Mouse (Mus musculus): ENCODE data around the gene Tbx6. TPM values are rescaled to one million over a fixed set of nuclear protein-coding genes. Genes with fewer than 3 reads are reported as not detected.

The Tbx6 gene
- polyA plus RNA-seq, 1 experiment from 2014 or later: 0.61 TPM

- Histone ChIP-seq H3K4me2 (replicated peaks) (no peak overlapping the region), H3K9ac (no peak overlapping the region), H3K36me3 (no peaks in the 10 kb centered on the region), H3K27me3 (no peaks in the 10 kb centered on the region), H3K4me1 (0 out of 2 replicates have a peak, but pooled peaks cover 3% of the 10 kb centered on the region), H3K9me3 (no peaks in the 10 kb centered on the region), H3K4me3 (no peak overlapping the region), H3K27ac (no peak overlapping the region)
- under 1% methylated on average over 9 of the region's 9 CpGs for WGBS
- 0 out of 2 replicates have a peak, but pooled peaks have one; percentile 41 for ATAC-seq (ENCODE audit: insufficient number of reproducible peaks, insufficient read depth, low FRiP score, low TSS enrichment)
Observed at GRCm38 (mm10) chr7:126754866-126755265, 26.4 kb upstream of the Tbx6 start.

- Histone ChIP-seq H3K4me2 (replicated peaks) (no peak overlapping the region), H3K27me3 (no peaks in the 10 kb centered on the region), H3K9me3 (no peaks in the 10 kb centered on the region), H3K36me3 (peaks cover 7% of the 10 kb centered on the region; the same call in 1 of the 2 replicates), H3K9ac (no peak overlapping the region), H3K4me1 (peaks cover 27% of the 10 kb centered on the region), H3K4me3 (no peak overlapping the region), H3K27ac (no peak overlapping the region)
- no peak for ATAC-seq (ENCODE audit: insufficient number of reproducible peaks, insufficient read depth, low FRiP score, low TSS enrichment)
- 44% methylated on average over 7 of the region's 7 CpGs for WGBS
Observed at GRCm38 (mm10) chr7:126758539-126758938, 22.7 kb upstream of the Tbx6 start.

- ATAC-seq (ENCODE audit: insufficient number of reproducible peaks, insufficient read depth, low FRiP score, low TSS enrichment): no peak
- H3K36me3 ChIP-seq: peaks cover 14% of the 10 kb centered on the region
- H3K9ac ChIP-seq: peak within 1 kb of the TSS; percentile 87
- no peaks in the 10 kb centered on the region for H3K27me3 ChIP-seq
- peaks cover 27% of the 10 kb centered on the region for H3K4me1 ChIP-seq
- 2% methylated on average over 22 of the region's 38 CpGs for WGBS
- H3K9me3 ChIP-seq: no peaks in the 10 kb centered on the region
- H3K4me3 ChIP-seq: peak within 1 kb of the TSS; percentile 77
- H3K4me2 ChIP-seq (replicated peaks): peak within 1 kb of the TSS; percentile 88
- peak within 1 kb of the TSS; percentile 86 for H3K27ac ChIP-seq
Observed at GRCm38 (mm10) chr7:126759050-126759671, 22.1 kb upstream of the Tbx6 start, which contains the start of gene Mapk3. Mapk3 (plus strand) TSS chr7:126759601.

- H3K27ac ChIP-seq: peak overlapping the region; percentile 86
- H3K4me3 ChIP-seq: peak overlapping the region; percentile 77
- H3K4me2 ChIP-seq (replicated peaks): peak overlapping the region; percentile 88
- WGBS: under 1% methylated on average over 23 of the region's 24 CpGs
- ATAC-seq (ENCODE audit: insufficient number of reproducible peaks, insufficient read depth, low FRiP score, low TSS enrichment): peak; percentile 43
- peak overlapping the region; percentile 87 for H3K9ac ChIP-seq
- H3K27me3 ChIP-seq: no peaks in the 10 kb centered on the region
- H3K9me3 ChIP-seq: no peaks in the 10 kb centered on the region
- H3K4me1 ChIP-seq: peaks cover 27% of the 10 kb centered on the region
- peaks cover 20% of the 10 kb centered on the region for H3K36me3 ChIP-seq
Observed at GRCm38 (mm10) chr7:126759672-126760390, 21.5 kb upstream of the Tbx6 start.

GRCm38 (mm10) chr7:126760391-126760802 lies 20.9 kb upstream of the Tbx6 start:
- ATAC-seq (ENCODE audit: insufficient number of reproducible peaks, insufficient read depth, low FRiP score, low TSS enrichment): no peak
- H3K9ac ChIP-seq: peak overlapping the region; percentile 87
- H3K27ac ChIP-seq: peak overlapping the region; percentile 86
- peak overlapping the region; percentile 77 for H3K4me3 ChIP-seq
- H3K4me2 ChIP-seq (replicated peaks): peak overlapping the region; percentile 88
- no peaks in the 10 kb centered on the region for H3K27me3 ChIP-seq
- H3K9me3 ChIP-seq: no peaks in the 10 kb centered on the region
- H3K36me3 ChIP-seq: peaks cover 25% of the 10 kb centered on the region
- H3K4me1 ChIP-seq: peaks cover 27% of the 10 kb centered on the region
- WGBS: 14% methylated on average over 3 of the region's 3 CpGs

- peaks cover 31% of the 10 kb centered on the region for H3K36me3 ChIP-seq
- H3K4me3 ChIP-seq: no peak overlapping the region
- peak overlapping the region; percentile 87; the same call in 1 of the 2 replicates for H3K9ac ChIP-seq
- H3K27me3 ChIP-seq: no peaks in the 10 kb centered on the region
- WGBS: 63% methylated on average over 4 of the region's 4 CpGs
- no peak for ATAC-seq (ENCODE audit: insufficient number of reproducible peaks, insufficient read depth, low FRiP score, low TSS enrichment)
- no peaks in the 10 kb centered on the region for H3K9me3 ChIP-seq
- H3K4me1 ChIP-seq: peaks cover 27% of the 10 kb centered on the region
- H3K27ac ChIP-seq: peak overlapping the region; percentile 86
- H3K4me2 ChIP-seq (replicated peaks): peak overlapping the region; percentile 88
Observed at GRCm38 (mm10) chr7:126760956-126761355, 20.3 kb upstream of the Tbx6 start.

GRCm38 (mm10) chr7:126761529-126762067 lies 19.7 kb upstream of the Tbx6 start:
- Histone ChIP-seq H3K36me3 (peaks cover 37% of the 10 kb centered on the region), H3K9me3 (no peaks in the 10 kb centered on the region), H3K4me3 (no peak overlapping the region), H3K27me3 (no peaks in the 10 kb centered on the region), H3K9ac (no peak overlapping the region), H3K4me2 (replicated peaks) (no peak overlapping the region), H3K4me1 (peaks cover 27% of the 10 kb centered on the region), H3K27ac (peak overlapping the region; percentile 59; the same call in 1 of the 2 replicates)
- 69% methylated on average over 6 of the region's 6 CpGs for WGBS
- no peak for ATAC-seq (ENCODE audit: insufficient number of reproducible peaks, insufficient read depth, low FRiP score, low TSS enrichment)

GRCm38 (mm10) chr7:126762471-126763008 lies 18.7 kb upstream of the Tbx6 start:
- WGBS: 50% methylated on average over 17 of the region's 17 CpGs
- H3K4me2 ChIP-seq (replicated peaks): peak overlapping the region; percentile 21; the same call in 1 of the 2 replicates
- peak overlapping the region; percentile 0; the same call in 1 of the 2 replicates for H3K9ac ChIP-seq
- H3K4me1 ChIP-seq: peaks cover 27% of the 10 kb centered on the region
- H3K27ac ChIP-seq: no peak overlapping the region; the same call in none of the 2 replicates
- H3K4me3 ChIP-seq: no peak overlapping the region; the same call in 1 of the 2 replicates
- H3K27me3 ChIP-seq: no peaks in the 10 kb centered on the region
- no peak for ATAC-seq (ENCODE audit: insufficient number of reproducible peaks, insufficient read depth, low FRiP score, low TSS enrichment)
- peaks cover 46% of the 10 kb centered on the region for H3K36me3 ChIP-seq
- H3K9me3 ChIP-seq: no peaks in the 10 kb centered on the region

GRCm38 (mm10) chr7:126765540-126765939 lies 15.7 kb upstream of the Tbx6 start:
- no peaks in the 10 kb centered on the region for H3K9me3 ChIP-seq
- WGBS: 87% methylated on average over 9 of the region's 9 CpGs
- H3K36me3 ChIP-seq: peaks cover 68% of the 10 kb centered on the region
- H3K27ac ChIP-seq: no peak overlapping the region
- peaks cover 20% of the 10 kb centered on the region for H3K4me1 ChIP-seq
- no peaks in the 10 kb centered on the region for H3K27me3 ChIP-seq
- H3K4me2 ChIP-seq (replicated peaks): no peak overlapping the region
- no peak overlapping the region for H3K4me3 ChIP-seq
- H3K9ac ChIP-seq: no peak overlapping the region
- ATAC-seq (ENCODE audit: insufficient number of reproducible peaks, insufficient read depth, low FRiP score, low TSS enrichment): no peak

- no peak for ATAC-seq (ENCODE audit: insufficient number of reproducible peaks, insufficient read depth, low FRiP score, low TSS enrichment)
- WGBS: 94% methylated on average over 16 of the region's 16 CpGs
- Histone ChIP-seq H3K27ac (no peak within 1 kb of the TSS), H3K4me1 (peaks cover 13% of the 10 kb centered on the region; the same call in 1 of the 2 replicates), H3K27me3 (no peaks in the 10 kb centered on the region), H3K9me3 (no peaks in the 10 kb centered on the region), H3K4me2 (replicated peaks) (no peak within 1 kb of the TSS), H3K36me3 (peaks cover 73% of the 10 kb centered on the region), H3K9ac (no peak within 1 kb of the TSS), H3K4me3 (no peak within 1 kb of the TSS)
Observed at GRCm38 (mm10) chr7:126766201-126766600, 15.1 kb upstream of the Tbx6 start, which contains the start of gene Gdpd3. Gdpd3 (plus strand) TSS chr7:126766334.

- Histone ChIP-seq H3K27me3 (no peaks in the 10 kb centered on the region), H3K36me3 (peaks cover 74% of the 10 kb centered on the region), H3K27ac (no peak overlapping the region), H3K4me1 (0 out of 2 replicates have a peak, but pooled peaks cover 6% of the 10 kb centered on the region), H3K9ac (no peak overlapping the region), H3K9me3 (no peaks in the 10 kb centered on the region), H3K4me2 (replicated peaks) (no peak overlapping the region), H3K4me3 (no peak overlapping the region)
- no peak for ATAC-seq (ENCODE audit: insufficient number of reproducible peaks, insufficient read depth, low FRiP score, low TSS enrichment)
- WGBS: 88% methylated on average over 8 of the region's 8 CpGs
Observed at GRCm38 (mm10) chr7:126767001-126767400, 14.3 kb upstream of the Tbx6 start.

Measured in embryonic facial prominence, embryonic 12.5 days (tissue).